Mouse (Mus musculus) embryonic facial prominence, embryonic 12.5 days (tissue): ENCODE data around the gene 4430402I18Rik. TPM values are rescaled to one million over a fixed set of nuclear protein-coding genes. Genes with fewer than 3 reads are reported as not detected.

ENCODE experiments used
- ATAC-seq: fragments of 200-750 bp; cut with Nextera tagmentation; 2 replicates; pipeline ENCODE4 v1.8.0; 2017; ENCODE audit not compliant: insufficient number of reproducible peaks, insufficient read depth, low FRiP score, low TSS enrichment
- H3K27ac ChIP-seq: fragments of 300-500 bp; sonication (generic); 2 replicates; pipeline ENCODE4 v1.5.1; 2016; ENCODE audit warnings: mild to moderate bottlenecking
- H3K27me3 ChIP-seq: fragments of 300-500 bp; sonication (generic); 2 replicates; pipeline ENCODE4 v1.6.1; 2016; ENCODE audit warnings: mild to moderate bottlenecking, moderate library complexity
- H3K36me3 ChIP-seq: fragments of 300-500 bp; sonication (generic); 2 replicates; pipeline ENCODE4 v1.6.1; 2016; ENCODE audit warnings: mild to moderate bottlenecking
- H3K4me1 ChIP-seq: fragments of 300-500 bp; sonication (generic); 2 replicates; pipeline ENCODE4 v1.6.1; 2016
- H3K4me2 ChIP-seq: fragments of 300-500 bp; sonication (generic); replicated peaks from 2 replicates; pipeline ENCODE4 v1.6.1; 2016; ENCODE audit warnings: mild to moderate bottlenecking, moderate library complexity
- H3K4me3 ChIP-seq: fragments of 300-500 bp; sonication (generic); 2 replicates; pipeline ENCODE4 v1.5.1; 2016; ENCODE audit warnings: mild to moderate bottlenecking
- H3K9ac ChIP-seq: fragments of 300-500 bp; sonication (generic); 2 replicates; pipeline ENCODE4 v1.6.1; 2016; ENCODE audit warnings: mild to moderate bottlenecking, moderate library complexity
- H3K9me3 ChIP-seq: fragments of 300-500 bp; sonication (generic); 2 replicates; pipeline ENCODE4 v1.6.1; 2016; ENCODE audit warnings: mild to moderate bottlenecking, moderate library complexity
- WGBS: fragments of 180-500 bp; shearing (Covaris S2); methylation state at CpG from one replicate; pipeline ENCODE4 v1.1.7; 2016; 5-methylcytosine and 5-hydroxymethylcytosine counted together
- polyA plus RNA-seq: library from polyadenylated mRNA; unstranded; fragments of >200 nt; fragmentation: Nextera tagmentation; extraction: Ambion mirVana; gene quantifications from 2 replicates; pipeline ENCODE4 v1.2.1, GENCODE M21; 2016

Gene 4430402I18Rik
- polyA plus RNA-seq, 1 experiment from 2014 or later = 0.26 TPM

GRCm38 (mm10) chr19:28994870-28995269, 27.3 kb upstream of the 4430402I18Rik start:
- Histone ChIP-seq H3K27ac (no peak overlapping the region), H3K4me2 (no peak overlapping the region), H3K4me1 (peaks cover 7% of the 10 kb centered on the region), H3K36me3 (peaks cover 38% of the 10 kb centered on the region), H3K9ac (no peak overlapping the region), H3K27me3 (no peaks in the 10 kb centered on the region), H3K9me3 (no peaks in the 10 kb centered on the region), H3K4me3 (no peak overlapping the region)
- ATAC-seq = no peak
- 90% methylated on average over 7 of the region's 7 CpGs for WGBS

- peaks cover 7% of the 10 kb centered on the region for H3K4me1 ChIP-seq
- WGBS = 66% methylated on average over 5 of the region's 5 CpGs
Observed at GRCm38 (mm10) chr19:28991391-28991790, 23.8 kb upstream of the 4430402I18Rik start.

GRCm38 (mm10) chr19:28990590-28991221, 23.1 kb upstream of the 4430402I18Rik start:
- Histone ChIP-seq H3K4me1 (peaks cover 7% of the 10 kb centered on the region), H3K4me3 (peak overlapping the region; percentile 97), H3K9ac (peak overlapping the region; percentile 93), H3K27ac (peak overlapping the region; percentile 83), H3K9me3 (no peaks in the 10 kb centered on the region), H3K27me3 (no peaks in the 10 kb centered on the region), H3K4me2 (peak overlapping the region; percentile 79), H3K36me3 (peaks cover 19% of the 10 kb centered on the region)
- WGBS = 1% methylated on average over 41 of the region's 41 CpGs
- ATAC-seq = no peak; the same call in 1 of the 2 replicates

More at GRCm38 (mm10) chr19:28991391-28991790, 23.8 kb upstream of the 4430402I18Rik start:
- peak overlapping the region; percentile 79 for H3K4me2 ChIP-seq
- ATAC-seq = no peak
- no peaks in the 10 kb centered on the region for H3K27me3 ChIP-seq
- H3K36me3 ChIP-seq = peaks cover 24% of the 10 kb centered on the region
- H3K9me3 ChIP-seq = no peaks in the 10 kb centered on the region
- peak overlapping the region; percentile 97 for H3K4me3 ChIP-seq
- H3K27ac ChIP-seq = no peak overlapping the region
- peak overlapping the region; percentile 93; the same call in 1 of the 2 replicates for H3K9ac ChIP-seq

- Histone ChIP-seq H3K27ac (peak within 1 kb of the TSS; percentile 83), H3K4me1 (peaks cover 7% of the 10 kb centered on the region), H3K27me3 (no peaks in the 10 kb centered on the region), H3K9ac (peak within 1 kb of the TSS; percentile 93), H3K36me3 (peaks cover 13% of the 10 kb centered on the region), H3K9me3 (no peaks in the 10 kb centered on the region), H3K4me3 (peak within 1 kb of the TSS; percentile 97), H3K4me2 (peak within 1 kb of the TSS; percentile 79)
- peak; percentile 97 for ATAC-seq
- under 1% methylated on average over 37 of the region's 37 CpGs for WGBS
Observed at GRCm38 (mm10) chr19:28990194-28990589, 22.6 kb upstream of the 4430402I18Rik start, which contains the start of gene Cdc37l1. Gene Cdc37l1 (plus strand): TSS chr19:28990352.

GRCm38 (mm10) chr19:28989515-28989914, 21.9 kb upstream of the 4430402I18Rik start:
- Histone ChIP-seq H3K9me3 (no peaks in the 10 kb centered on the region), H3K4me1 (peaks cover 7% of the 10 kb centered on the region), H3K4me2 (peak overlapping the region; percentile 79), H3K9ac (peak overlapping the region; percentile 93), H3K27me3 (no peaks in the 10 kb centered on the region), H3K36me3 (peaks cover 7% of the 10 kb centered on the region), H3K27ac (0 out of 2 replicates have a peak overlapping the region, but pooled peaks have one; percentile 83), H3K4me3 (peak overlapping the region; percentile 97)
- ATAC-seq = no peak
- WGBS = 70% methylated on average over 8 of the region's 8 CpGs

GRCm38 (mm10) chr19:28982617-28983016, 15.0 kb upstream of the 4430402I18Rik start:
- H3K4me2 ChIP-seq = no peak overlapping the region
- no peaks in the 10 kb centered on the region for H3K36me3 ChIP-seq
- ATAC-seq = no peak
- H3K27ac ChIP-seq = no peak overlapping the region
- H3K9ac ChIP-seq = no peak overlapping the region
- no peaks in the 10 kb centered on the region for H3K27me3 ChIP-seq
- no peaks in the 10 kb centered on the region for H3K4me1 ChIP-seq
- no peaks in the 10 kb centered on the region for H3K9me3 ChIP-seq
- H3K4me3 ChIP-seq = no peak overlapping the region
- WGBS = 69% methylated on average over 7 of the region's 7 CpGs

GRCm38 (mm10) chr19:28974862-28975611, 7.4 kb upstream of the 4430402I18Rik start:
- 17% methylated on average over 35 of the region's 35 CpGs for WGBS
- no peak overlapping the region for H3K27ac ChIP-seq
- H3K36me3 ChIP-seq = no peaks in the 10 kb centered on the region
- peak overlapping the region; percentile 79 for H3K4me2 ChIP-seq
- peaks cover 12% of the 10 kb centered on the region; the same call in 1 of the 2 replicates for H3K27me3 ChIP-seq
- peak overlapping the region; percentile 37 for H3K4me3 ChIP-seq
- peak overlapping the region; percentile 31; the same call in 1 of the 2 replicates for H3K9ac ChIP-seq
- 0 out of 2 replicates have a peak, but pooled peaks cover 4% of the 10 kb centered on the region for H3K4me1 ChIP-seq
- ATAC-seq = peak; percentile 56; the same call in 1 of the 2 replicates
- H3K9me3 ChIP-seq = no peaks in the 10 kb centered on the region

GRCm38 (mm10) chr19:28970251-28970650, 2.7 kb upstream of the 4430402I18Rik start:
- no peak overlapping the region for H3K9ac ChIP-seq
- no peaks in the 10 kb centered on the region for H3K9me3 ChIP-seq
- no peak overlapping the region for H3K27ac ChIP-seq
- no peak for ATAC-seq
- 56% methylated on average over 11 of the region's 11 CpGs for WGBS
- H3K36me3 ChIP-seq = no peaks in the 10 kb centered on the region
- no peak overlapping the region for H3K4me2 ChIP-seq
- H3K4me3 ChIP-seq = no peak overlapping the region
- 0 out of 2 replicates have a peak, but pooled peaks cover 14% of the 10 kb centered on the region for H3K4me1 ChIP-seq
- peaks cover 12% of the 10 kb centered on the region; the same call in 1 of the 2 replicates for H3K27me3 ChIP-seq

GRCm38 (mm10) chr19:28969231-28969630, 1.6 kb upstream of the 4430402I18Rik start:
- Histone ChIP-seq H3K27ac (no peak overlapping the region), H3K9ac (no peak overlapping the region), H3K27me3 (0 out of 2 replicates have a peak, but pooled peaks cover 3% of the 10 kb centered on the region), H3K4me1 (peaks cover 15% of the 10 kb centered on the region; the same call in 1 of the 2 replicates), H3K4me2 (no peak overlapping the region), H3K36me3 (no peaks in the 10 kb centered on the region), H3K4me3 (no peak overlapping the region), H3K9me3 (no peaks in the 10 kb centered on the region)
- 81% methylated on average over 5 of the region's 5 CpGs for WGBS
- no peak for ATAC-seq

- Histone ChIP-seq H3K36me3 (no peaks in the 10 kb centered on the region), H3K27ac (no peak overlapping the region), H3K27me3 (no peaks in the 10 kb centered on the region), H3K4me3 (no peak overlapping the region), H3K4me1 (peaks cover 16% of the 10 kb centered on the region; the same call in 1 of the 2 replicates), H3K4me2 (no peak overlapping the region), H3K9me3 (no peaks in the 10 kb centered on the region), H3K9ac (no peak overlapping the region)
- 68% methylated on average over 4 of the region's 4 CpGs for WGBS
- no peak for ATAC-seq
Observed at GRCm38 (mm10) chr19:28968178-28968577, 578 bp upstream of the 4430402I18Rik start.

GRCm38 (mm10) chr19:28964552-28964903, 3.1 kb downstream of the 4430402I18Rik start:
- Histone ChIP-seq H3K9me3 (no peaks in the 10 kb centered on the region), H3K27ac (no peak overlapping the region), H3K9ac (peak overlapping the region; percentile 77), H3K36me3 (no peaks in the 10 kb centered on the region), H3K4me3 (peak overlapping the region; percentile 88), H3K4me1 (peaks cover 16% of the 10 kb centered on the region; the same call in 1 of the 2 replicates), H3K27me3 (0 out of 2 replicates have a peak, but pooled peaks cover 2% of the 10 kb centered on the region), H3K4me2 (peak overlapping the region; percentile 91)
- 4% methylated on average over 16 of the region's 16 CpGs for WGBS
- ATAC-seq = no peak
